Mouse (Mus musculus) retina, postnatal 1 day (tissue): ENCODE results near the gene Spen.
"Not testable (repeated sequence)": the region's sequence is repeated elsewhere in the genome, so short reads cannot be mapped to it uniquely, and the experiment has no call there.

Experiments
- DNase-seq: peaks from one replicate; pipeline ENCODE4 v3.0.0-alpha.2; 2012

Spen gene

DNA sequence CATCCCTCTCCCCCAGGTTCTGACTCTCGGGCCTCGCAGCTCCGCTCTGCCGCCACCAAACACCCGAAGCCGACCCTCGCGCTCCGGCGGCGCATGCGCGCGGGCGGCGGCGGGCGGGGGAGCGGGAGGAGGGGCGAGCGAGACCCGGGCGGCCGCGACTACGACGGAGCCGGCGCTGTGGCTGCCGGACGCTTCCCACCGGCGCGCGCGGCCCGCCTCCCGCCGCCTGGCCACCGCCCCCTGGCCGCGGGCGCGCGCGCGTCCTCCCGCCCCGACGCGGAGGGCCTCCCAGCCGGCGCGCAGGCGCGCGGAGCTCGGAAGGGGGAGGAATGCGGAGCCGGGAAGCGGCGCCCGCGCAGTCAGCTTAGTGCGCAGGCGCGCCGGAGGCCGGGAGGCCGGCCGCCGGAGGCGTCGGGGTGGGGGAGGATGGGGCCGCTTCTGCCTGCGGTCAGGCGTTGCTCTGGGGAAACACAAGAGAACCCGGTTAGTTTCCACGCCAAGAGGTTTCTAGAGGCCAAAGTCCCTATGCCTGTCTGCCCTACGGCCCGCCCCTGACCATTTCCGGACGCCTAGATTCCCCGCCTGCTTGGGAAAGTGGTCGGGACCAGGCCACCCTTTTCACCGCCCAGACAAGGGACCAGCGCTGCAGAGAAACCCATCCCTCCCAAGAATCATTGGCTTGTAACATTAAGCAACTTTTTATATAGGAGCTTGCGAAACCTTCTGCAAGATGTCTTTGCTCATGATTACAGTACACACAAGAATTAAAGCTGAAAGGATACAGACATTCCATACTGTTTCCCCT lies at the start of gene Spen:
Spen (minus strand) TSS at position 190 of the 805 bp plus-strand sequence.
- peak; percentile 97 for DNase-seq

DNA sequence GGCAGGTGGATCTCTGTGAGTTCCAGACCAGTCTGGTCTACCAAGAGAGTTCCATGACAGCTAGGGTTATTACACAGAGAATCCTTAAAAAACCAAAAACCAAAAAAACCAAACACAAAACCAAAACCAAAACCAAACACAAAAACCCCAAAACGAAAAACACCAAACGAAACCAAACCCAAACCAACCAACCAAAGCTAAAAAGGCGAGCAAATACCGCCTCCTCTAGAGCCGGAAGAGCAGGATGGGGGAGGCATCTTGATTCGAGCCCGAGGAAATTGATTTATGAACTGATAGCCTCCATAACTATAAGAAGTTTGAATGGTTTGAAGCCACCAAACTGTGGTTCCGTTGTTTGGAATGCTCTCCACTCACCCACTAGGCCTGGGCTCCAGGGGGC lies 45.5 kb upstream of the Spen start:
- no peak for DNase-seq

DNA sequence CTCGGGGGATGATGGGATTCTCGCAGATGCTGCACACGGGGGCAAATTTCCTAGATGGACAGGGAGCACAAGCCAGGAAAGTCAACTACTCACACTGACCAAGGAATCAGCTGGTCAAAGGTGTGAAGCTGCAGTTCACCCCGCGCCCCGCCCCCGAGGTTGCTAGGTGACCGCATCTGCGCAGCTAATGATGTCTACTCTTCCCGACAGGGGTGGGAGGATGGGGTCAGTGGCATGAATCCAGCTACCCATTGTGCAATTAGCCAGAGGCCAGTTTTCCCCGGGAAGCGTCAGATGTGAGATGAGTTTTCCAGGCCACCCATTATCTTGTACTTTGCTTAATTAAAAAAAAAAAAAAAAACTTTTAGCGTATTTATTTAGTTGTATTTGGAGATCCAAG lies 42.7 kb upstream of the Spen start:
- peak; percentile 75 for DNase-seq

DNA sequence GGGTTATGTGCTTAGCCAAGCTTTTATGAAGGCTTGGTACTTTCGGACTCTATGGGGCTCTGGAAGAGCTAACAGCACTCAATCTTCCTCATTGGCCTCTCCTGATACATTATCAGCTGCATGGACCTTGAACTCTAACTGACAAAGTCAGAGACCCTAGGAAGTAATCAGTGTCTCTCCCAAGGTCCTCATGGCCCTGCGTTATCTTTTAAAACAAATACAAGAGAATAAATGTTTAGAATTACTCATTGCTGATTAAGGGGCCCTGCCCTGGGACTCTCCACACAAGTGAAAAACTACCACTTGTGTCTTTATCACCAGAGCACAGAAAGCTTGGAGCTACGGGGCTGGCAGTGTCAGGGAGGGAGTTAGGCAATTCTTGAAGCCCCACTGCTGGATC lies 40.4 kb upstream of the Spen start:
- no peak for DNase-seq

DNA sequence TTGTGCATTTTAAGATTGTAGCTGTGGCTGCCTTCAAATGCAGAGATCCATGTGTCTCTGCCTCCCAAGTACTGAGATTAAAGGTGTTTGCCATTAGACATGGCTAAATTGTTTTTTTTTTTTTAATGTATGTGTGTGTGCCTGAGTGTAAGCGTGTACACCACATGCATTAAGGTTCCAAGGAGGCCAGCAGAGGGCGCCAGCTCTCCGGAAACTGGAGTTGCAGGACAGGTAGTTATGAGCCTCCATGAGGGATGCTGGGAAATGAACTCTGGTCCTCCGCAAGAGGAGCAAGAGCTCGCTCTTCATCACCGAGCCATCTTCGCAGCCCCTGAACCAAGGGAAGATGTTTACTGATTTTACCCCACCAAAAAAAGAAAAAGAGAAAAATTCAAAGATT lies 38.5 kb upstream of the Spen start:
- peak; percentile 17 for DNase-seq

DNA sequence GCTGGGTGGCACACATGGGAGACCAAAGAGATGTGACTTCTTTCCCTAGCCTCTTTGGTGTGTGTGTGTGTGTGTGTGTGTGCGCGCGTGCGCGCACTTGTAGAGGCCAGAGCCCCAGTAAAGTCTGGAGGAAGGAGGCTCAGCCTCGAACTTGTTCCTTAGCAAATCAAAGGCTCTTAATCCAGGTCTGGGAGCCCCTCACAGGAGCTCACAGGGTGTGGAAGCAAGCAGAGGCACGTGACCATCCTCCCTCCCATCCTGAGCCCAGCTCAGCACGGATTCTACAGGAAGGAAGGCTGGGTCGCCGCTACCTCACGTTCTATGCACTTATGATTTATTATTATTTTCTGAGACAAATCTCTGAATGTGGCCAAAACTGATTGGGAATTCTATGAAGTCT lies 38.0 kb upstream of the Spen start:
- DNase-seq: no peak

DNA sequence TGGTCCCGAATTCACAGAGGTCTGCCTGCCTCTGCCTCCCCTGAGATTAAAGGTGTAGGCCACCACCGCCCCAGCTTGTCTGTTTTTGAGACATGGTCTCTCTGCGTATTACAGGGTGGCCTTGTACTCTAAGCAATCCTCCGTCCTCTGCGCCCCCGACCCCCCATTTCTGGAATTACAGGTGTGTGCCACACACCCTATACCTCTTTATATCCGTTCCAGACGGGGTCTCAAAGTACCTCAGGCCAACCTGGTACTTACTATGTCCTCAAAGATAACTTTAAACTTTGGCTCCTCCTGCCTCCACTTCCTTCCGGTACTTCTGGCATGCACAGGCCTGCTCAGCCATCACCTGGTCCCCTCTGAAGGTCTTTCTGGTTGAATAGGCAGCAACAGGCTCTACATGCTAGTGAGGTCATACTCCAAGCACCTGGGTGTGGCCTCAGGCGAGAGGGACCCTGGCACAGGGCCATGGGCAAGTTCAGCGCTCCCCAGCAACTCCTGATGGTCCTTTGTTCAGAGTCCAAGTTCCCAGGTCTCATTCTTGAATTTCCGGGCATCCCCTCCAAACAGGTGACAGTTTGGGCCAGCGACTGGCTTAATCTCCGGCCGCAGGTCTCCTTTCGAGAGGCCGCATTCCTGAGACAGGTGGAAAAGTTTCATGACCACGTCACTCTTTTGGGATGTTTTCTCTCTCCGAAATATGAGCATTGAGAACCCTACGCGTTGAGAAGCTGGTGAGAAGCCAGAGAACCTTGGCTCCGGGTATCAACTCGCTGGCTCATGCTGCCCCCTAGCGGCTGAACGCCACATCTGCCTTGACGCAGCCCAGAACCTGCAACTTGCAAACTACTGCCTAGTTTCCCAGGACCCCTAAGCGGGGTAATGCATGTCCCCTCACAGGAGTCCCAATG lies 36.6 kb upstream of the Spen start:
- DNase-seq: peak; percentile 83

DNA sequence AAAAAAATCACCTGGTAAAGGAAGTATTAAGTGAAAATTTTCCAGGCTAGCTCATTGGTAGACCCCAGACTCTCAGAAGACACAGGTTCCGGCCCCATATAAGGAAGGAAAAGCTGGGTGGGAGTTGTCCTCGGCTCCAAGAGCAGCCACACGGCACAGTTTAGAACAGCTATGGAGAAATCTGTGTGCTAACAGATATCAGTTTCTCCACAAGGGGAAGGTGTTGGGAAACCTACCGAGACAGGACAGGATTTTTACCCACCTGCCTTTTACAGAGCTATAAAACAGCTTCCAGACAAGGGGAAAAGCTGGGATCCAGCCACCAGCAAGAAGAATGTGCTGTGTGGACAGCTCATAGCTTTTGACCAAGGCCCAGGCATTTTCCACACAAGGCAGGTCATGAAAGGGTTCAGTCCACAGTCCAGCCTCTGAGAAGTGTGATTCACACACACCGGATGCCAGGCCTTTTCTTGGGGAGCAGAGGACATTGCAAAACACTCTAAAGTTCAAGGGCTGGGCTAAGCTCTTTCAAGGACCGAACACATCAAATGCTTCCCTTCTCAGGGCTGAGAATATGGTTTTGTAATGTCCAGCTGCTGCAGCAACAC lies 35.1 kb upstream of the Spen start:
- no peak for DNase-seq

DNA sequence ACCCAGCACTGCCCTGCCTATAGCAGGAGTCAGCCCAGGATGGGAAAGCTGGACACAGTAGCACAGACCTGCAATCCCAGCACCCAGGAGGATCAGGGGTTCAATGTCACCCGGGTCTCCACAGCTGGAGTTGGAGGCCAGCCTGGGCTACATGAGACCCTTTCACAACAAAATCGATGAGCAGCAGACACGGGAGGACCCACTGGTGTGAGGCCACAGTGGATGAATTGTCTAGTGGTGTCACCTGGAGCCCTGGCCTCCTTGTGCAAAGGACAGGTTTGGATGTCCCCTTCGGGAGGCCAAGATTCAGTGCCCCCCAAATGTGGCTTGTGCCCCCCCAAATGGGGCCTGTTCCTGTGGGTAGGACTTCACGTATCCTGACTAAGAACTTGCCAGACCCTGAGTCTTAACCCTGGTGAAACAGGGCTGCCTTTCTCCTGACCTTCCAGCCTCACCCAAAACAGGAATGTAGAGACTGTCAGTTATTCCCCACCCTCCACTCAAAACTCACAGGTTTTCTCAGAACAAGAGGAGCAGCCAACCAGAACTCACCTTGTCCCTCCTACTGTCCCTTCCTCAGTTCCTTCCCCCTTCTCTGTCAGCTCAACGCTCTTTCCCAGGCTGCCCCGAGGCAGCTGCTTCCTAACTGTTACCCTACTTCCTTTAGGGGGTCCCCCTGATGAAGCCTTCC lies 34.4 kb upstream of the Spen start:
- no peak for DNase-seq

DNA sequence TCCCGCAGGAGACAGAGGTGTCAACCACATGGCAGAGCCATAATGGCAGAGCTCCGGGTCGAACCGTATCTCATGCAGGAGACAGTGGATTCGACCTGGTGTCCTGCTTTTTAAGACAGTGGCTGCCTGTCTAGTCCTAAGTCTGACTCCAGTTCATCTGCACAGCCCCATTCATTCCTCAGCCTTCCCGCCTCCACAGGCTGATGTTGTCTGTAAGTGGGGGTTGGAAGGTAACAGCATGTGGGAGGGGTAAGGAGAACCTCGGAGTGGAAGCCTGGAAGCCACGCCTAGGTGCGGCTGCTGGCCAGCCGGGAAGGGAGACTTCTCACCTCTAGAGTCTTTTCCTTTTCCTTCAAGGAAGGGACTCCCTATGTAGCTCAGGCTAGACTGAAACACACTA lies 33.5 kb upstream of the Spen start:
- DNase-seq: no peak

DNA sequence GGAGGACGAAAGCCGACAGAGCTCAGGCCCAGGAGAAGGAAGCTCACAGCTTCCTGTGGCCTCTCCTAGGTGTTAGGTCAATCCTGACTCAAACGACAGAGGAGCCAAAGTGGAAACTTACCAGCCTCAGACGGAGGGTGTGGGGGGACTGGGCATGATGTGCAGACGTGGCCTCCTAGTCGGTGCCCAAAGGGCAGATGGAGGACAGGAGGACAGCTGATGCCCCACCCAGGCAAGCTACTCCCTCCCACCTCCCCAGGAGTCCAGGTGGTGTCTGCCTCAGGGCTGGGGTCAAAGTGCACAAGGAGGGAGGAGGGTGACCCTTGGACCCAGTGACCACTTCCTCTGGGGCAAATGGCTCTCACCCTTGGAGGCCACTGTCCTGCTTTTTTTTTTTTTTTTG lies 32.9 kb upstream of the Spen start:
- DNase-seq: no peak

DNA sequence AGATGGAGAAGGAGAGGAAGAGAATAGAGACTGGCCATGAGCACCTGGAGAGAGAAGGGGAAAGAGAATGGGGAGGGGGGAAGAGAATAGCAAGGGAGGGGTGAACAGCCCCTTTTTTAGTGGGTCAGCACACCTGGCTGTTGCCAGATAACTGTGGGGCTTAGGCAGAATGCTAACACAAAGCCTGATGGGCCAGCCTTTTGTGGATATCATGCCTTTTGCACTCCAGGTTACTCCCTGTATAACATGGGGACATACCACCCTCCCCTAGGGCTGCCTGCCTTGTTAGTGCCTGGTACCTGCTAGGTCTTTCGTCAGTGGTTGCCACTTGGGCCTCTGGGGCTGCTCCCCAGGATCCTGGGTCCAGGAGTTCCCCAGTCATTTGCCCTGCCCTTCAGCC lies 32.4 kb upstream of the Spen start:
- DNase-seq: no peak

DNA sequence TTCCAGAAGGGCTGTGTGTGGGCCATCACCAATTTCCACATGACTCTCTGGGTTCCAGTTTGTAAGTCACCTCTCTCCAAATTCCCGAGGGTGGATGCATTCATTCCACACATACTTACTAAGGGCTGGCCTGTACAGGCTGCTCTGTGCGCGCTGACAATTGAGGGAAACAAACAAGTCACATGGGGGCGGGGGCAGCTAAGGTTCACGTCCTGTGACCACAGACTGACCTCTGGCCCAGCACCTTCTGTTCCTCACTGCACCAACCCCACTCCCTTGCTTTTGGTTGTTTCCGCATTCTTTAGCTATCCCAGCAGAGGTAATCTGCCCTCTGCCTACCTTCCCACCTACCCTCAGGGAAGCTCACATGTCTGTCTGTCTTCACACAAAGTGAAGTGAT lies 31.6 kb upstream of the Spen start:
- no peak for DNase-seq

DNA sequence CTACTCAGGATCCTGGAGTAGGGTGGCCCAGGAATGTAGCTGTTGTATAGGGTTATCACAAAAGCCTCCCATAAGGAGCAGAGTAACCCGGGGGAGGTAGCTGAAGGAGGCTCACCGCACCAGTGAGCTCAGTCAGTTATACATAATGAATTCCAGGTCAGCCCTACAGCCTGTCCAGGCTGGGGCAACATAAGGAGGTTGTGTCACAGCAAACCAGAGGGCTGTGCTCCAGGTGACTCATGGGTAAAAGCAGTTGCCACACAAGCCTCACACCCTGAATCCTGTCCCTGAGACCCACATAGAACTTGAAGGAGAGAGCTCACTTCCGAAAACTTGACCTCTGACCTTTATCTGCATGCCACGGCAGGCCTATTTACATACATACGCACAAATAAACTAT lies 30.6 kb upstream of the Spen start:
- DNase-seq: no peak

DNA sequence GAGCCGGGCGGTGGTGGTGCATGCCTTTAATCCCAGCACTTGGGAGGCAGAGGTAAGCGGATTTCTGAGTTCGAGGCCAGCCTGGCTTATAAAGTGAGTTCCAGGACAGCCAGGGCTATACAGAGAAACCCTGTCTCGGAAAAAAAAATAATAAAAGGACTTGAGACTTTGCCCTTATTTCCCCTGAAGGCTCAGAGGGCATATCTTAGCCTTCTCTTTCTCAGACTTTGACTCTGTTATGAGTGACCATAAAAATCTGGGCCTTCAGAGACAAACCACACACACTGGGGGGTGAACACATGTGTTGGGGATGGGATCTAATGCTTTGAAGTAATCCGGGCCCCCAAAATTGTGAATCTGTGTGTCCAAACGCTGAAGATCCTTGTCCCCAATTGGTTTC lies 28.8 kb upstream of the Spen start:
- not testable (repeated sequence) for DNase-seq

DNA sequence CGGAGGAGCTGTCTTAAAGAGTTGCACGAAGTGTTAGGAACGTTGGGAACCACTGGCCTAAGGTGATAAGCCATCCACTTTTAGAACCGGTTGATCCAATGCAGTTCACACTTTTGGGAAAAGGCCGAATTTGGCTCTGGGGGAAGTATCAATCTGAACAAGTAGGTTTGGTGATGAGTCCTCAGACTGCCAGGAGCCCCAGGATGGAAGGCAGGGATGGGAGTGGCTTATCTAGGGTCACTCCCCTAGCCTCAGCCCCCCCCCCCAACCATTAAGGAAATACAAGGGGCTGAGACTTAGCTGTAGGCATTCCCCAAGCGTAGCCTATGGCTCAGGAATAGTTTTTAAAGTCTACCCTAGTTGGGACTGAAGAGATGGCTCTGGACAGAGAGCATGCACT lies 27.8 kb upstream of the Spen start:
- no peak for DNase-seq

DNA sequence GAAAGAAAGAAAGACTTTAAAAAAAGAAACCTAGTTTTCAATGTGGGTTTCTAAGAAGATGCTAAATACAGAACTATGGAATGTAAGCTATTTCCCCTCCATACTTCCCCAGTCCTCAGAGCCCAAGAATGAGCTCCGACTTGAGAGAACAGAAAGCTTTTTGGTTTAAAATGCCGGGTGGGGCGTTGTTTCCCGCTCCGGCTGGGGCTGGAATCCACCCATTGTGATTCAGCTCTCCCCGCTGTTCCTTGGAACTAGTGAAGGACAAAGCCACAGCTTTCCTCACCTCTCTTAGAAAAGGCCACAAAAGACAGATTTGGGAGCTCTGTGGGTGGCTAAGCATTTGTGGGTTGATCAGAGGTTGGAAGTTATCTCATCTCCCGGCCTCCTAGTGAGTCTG lies 26.9 kb upstream of the Spen start:
- no peak for DNase-seq

DNA sequence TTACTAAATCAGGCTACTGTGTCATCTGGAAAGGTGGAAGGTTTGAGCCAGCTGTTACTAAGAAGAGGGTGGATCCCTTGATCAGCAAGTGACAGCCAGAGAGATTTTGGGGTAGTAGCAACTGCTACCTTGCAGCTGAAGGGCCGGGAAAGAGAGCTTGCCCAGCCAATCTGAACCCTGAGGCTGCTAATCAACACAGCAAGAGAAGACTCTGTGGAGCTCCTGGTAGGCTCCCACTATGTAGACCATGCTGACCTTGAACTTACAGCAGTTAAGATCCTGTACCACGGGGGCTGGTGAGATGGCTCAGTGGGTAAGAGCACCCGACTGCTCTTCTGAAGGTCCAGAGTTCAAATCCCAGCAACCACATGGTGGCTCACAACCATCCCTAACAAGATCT lies 26.3 kb upstream of the Spen start:
- DNase-seq: no peak

DNA sequence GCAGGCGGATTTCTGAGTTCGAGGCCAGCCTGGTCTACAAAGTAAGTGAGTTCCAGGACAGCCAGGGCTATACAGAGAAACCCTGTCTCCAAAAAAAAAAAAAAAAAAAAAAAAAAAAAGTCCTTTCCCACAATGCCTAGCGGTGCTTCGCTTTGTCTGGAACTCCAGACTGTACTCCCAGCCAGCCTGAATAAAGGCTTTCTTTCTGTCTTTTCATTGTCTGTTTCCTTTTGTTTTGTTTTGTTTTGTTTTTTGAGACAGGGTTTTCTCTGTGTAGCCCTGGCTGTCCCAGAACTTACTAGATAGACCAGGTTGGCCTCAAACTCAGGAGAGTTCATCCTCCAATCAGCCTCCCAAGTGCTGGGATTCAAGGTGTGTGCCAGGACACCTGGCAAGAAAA lies 25.8 kb upstream of the Spen start:
- DNase-seq: peak; percentile 27

DNA sequence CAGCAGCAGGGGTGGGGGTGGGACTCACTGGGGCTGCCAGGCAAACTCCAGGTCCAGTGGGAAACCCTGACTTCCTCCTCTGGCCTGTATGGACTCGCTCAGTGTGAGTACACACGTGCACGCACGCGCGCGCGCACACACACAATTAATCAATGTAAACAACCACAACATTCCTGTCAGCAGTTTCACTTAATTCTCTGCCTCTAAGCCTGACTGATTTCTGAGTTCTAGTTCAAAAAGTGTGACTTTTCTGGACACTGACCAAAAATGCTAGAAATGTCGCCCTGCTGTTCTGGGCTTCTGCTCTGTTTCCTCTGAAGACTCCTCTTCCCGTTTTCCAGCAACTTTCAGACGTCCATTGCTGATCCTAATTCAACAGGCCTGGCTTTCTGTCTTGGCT lies 23.9 kb upstream of the Spen start:
- DNase-seq: no peak

DNA sequence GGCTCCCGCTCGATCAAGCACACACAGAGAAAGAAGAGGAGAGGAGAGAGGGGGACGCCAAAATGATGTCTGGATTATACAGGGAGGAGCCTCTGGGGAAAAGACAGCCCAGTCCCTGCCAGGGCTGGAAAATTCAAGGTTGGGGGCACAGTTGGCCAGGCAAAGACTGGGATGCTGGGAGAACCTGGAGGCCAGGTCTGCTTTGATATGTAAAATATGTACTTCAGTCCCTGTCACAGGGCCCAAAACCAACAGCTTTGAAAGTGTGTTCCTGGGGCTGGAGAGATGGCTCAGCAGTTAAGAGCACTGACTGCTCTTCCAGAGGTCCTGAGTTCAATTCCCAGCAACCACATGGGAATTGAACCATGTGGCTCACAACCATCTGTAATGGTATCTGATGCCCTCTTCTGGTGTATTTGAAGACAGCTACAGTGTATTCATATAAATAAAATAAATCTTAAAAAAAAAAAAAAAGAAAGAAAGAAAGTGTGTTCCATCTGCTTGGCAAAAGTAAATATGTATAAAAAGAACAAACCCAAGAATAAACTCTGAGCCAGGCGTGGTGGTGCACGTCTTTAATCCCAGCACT lies 23.0 kb upstream of the Spen start:
- DNase-seq: not testable (repeated sequence)

DNA sequence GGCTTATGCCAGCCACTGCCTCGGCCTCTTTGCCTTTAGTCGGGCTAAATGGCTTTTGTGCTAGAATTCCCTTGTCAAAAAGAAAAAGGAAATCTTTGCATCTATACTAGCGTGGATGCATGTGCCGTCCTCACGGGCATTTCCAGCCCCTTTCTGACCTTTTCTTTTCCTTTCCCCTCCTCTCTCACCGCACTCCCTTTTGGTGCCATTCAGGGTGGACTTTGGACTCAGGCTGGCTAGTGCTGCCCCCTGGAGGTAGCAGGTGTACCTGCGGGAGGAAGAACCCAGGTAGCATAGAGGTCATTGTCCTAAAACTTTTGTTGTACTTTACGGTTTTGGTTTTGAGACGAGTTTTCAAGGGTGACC lies 21.5 kb upstream of the Spen start:
- DNase-seq: peak; percentile 86
